Mouse (Mus musculus) heart, postnatal 0 days (tissue): ENCODE measurements at regions not wholly inside any gene's neighbourhood (a gene's known extent, or its start where the extent isn't known, plus 50 kb on each side); places are given as distances from the start of the nearest gene placed in this dataset.

Experiments
- CTCF ChIP-seq: IDR thresholded peaks from 2 replicates; pipeline ENCODE4 v1.5.1; 2016; ENCODE audit warnings: antibody characterized with exemption, control low read depth, low read depth
- EP300 ChIP-seq: IDR thresholded peaks from 2 replicates; pipeline ENCODE4 v1.6.1; 2016; ENCODE audit warnings: antibody characterized with exemption, low read depth

GRCm38 (mm10) chr6:14240331-14240730 lies 369.0 kb upstream of the 2610001J05Rik start:
- TF ChIP-seq EP300 = no peak
- TF ChIP-seq CTCF = no peak
